Mouse (Mus musculus): ENCODE data around the gene Pcsk6. TPM values are rescaled to one million over a fixed set of nuclear protein-coding genes. Genes with fewer than 3 reads are reported as not detected.
A peak's percentile ranks its signal among the peaks of the same experiment; 100 is the strongest.
"Not testable (repeated sequence)": the region's sequence is repeated elsewhere in the genome, so short reads cannot be mapped to it uniquely, and the experiment has no call there.

Pcsk6 gene
- total RNA-seq, 2 experiments from 2014 or later = not detected

- ATAC-seq (replicated peaks; ENCODE audit: poor library complexity) = not testable (repeated sequence)
Measured at GRCm38 (mm10) chr7:65934238-65934970, 72.9 kb downstream of the Pcsk6 start.

- no peak for ATAC-seq (replicated peaks; ENCODE audit: poor library complexity)
Measured at GRCm38 (mm10) chr7:65935211-65935610, 73.7 kb downstream of the Pcsk6 start.

DNA sequence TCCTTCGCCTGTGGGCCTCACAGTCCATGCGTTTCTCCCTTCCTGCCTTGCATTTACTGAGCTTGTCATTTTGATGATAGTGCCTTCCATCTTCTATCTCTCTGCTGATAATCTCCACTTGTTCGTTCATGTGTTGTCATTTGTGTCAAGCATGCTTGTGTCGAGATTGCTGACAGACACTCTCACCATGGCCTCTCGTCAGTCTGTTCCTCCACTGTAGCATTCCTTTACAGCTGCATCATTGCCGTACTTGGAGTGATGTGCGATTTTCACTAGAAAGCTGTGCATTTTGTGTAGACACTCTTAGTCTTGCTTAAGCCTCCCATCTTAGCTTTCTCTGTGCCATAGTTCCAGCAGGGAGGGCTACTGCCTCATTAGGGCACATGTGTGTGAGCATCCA lies 79.5 kb downstream of the Pcsk6 start:
- no peak for ATAC-seq (replicated peaks; ENCODE audit: poor library complexity)

GRCm38 (mm10) chr7:65945342-65945993 lies 83.9 kb downstream of the Pcsk6 start:
- ATAC-seq (replicated peaks; ENCODE audit: poor library complexity) = no peak

GRCm38 (mm10) chr7:65946397-65946796 lies 84.9 kb downstream of the Pcsk6 start:
- ATAC-seq (replicated peaks; ENCODE audit: poor library complexity) = no peak

DNA sequence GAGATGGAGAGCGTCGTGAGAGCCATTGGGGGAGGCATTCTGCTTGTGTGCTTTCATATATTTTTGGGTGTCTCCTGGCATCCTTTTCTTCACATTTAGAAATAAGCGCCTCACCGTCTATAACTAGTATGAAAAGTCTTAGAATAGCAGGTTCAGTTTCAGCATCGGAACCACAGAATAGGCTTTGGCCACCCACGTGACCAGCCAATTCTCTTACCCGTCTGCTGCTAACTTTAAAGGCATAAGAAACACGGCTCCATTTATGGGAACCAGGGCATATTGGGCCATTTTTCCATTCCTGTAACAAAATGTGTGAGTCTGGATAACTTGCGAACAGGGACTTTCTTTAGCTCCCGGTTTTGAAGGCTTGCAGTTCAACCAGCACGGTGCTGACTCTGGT lies 87.4 kb downstream of the Pcsk6 start:
- ATAC-seq (replicated peaks; ENCODE audit: poor library complexity) = no peak

DNA sequence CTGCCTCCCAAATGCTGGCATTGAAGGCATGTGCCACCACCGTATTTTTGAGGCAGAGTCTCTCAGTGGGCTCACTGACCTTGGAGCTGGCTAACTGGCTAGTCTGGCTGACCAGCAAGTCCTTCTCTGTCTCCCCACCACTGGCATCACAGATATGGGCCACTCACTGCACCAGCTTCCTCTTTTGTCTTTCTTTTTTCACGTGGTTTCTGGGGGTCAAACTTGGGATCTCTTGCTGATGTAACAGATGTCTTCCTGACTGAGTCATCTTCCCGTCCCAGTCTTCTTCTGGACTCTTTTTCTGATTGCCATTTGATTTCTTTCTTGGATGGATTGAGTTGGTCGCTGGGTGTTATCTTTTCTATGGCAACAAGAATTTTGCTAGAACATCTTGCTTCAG lies 93.0 kb downstream of the Pcsk6 start:
- peak; percentile 50; the same call in 1 of the 2 replicates for ATAC-seq (replicated peaks; ENCODE audit: poor library complexity)

DNA sequence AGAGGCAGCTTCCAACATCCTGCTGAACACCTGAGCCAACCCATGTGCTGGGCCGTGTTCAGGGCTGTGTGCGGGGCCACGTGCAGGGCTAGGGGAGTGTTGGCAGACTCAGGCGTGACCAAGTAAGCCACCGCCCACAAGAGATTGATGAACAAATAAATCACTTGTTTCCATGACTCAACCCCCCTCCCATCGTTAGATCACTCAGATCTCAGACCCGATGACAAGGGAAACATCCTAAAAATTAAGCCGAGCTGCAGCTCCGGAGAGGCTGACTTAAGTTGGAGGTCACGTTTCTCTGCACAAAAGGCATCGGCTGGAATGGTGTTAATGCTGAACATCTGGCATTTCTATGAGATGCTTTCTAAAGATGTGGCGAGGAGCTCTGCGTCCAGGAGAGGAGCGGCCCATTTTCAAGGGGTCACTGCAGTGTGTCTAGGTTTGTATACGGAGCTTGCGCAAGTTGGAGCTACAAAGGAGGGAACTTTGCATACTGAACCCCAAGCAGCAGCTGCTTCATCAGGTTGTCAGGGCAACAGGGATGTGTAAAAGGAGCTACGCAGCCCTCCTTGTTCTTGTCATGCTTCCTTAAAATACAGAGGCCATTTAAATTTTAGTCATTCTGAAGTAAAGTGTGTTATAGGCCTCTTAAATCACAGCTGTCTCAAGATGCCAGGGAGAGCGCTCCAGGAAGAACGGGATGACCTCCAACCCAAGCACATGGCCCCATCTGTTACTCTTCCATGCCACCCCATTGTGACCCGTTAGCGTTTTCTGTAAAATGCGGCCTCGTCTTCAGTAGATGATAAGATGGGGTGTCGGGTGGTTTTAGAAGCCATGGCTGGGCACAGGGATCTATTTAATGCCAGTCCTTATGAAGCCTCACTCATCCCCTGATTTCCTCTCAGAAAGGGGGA lies 94.0 kb downstream of the Pcsk6 start:
- no peak for ATAC-seq (replicated peaks; ENCODE audit: poor library complexity)

DNA sequence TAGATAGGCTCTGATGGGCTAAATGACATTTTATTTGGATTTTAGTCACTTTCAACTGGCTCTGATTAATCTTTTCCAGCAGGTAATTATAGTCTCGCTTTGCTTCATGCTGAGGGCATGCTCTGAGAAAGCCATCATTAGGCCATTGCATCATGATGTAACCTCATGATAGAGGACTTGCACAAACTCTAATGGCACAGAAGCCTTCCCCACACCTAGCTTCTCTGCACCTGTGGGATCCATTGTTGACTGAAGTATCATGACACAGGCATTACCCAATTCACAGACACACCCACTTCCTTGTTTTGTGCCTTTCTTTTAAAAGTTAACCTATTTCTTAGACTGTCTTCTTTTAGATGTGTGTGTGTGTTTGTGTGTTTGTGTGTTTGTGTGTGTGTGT lies 95.7 kb downstream of the Pcsk6 start:
- ATAC-seq (replicated peaks; ENCODE audit: poor library complexity) = no peak

GRCm38 (mm10) chr7:65958105-65958504 lies 96.6 kb downstream of the Pcsk6 start:
- no peak for ATAC-seq (replicated peaks; ENCODE audit: poor library complexity)

- no peak for ATAC-seq (replicated peaks; ENCODE audit: poor library complexity)
Measured at GRCm38 (mm10) chr7:65959221-65959924, 97.8 kb downstream of the Pcsk6 start.

DNA sequence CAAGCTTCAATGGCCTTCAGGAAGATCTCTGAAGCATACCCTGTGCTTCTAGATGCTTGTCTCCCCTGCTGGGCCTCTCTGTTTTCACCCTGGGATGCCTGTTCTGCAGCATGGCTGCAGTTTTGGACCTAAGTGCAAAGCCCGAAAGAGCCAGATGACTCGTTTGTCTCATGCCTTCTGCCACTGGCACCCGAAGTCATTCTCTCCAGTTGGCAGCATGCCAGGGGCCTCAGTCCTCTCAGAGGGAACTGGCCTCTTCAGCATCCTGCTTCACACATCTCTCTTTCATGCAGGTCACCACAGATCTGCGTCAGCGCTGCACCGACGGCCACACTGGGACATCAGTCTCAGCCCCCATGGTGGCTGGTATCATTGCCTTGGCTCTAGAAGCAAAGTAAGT lies 101.1 kb downstream of the Pcsk6 start:
- ATAC-seq (replicated peaks; ENCODE audit: poor library complexity) = no peak

GRCm38 (mm10) chr7:65964398-65964797 lies 102.9 kb downstream of the Pcsk6 start:
- ATAC-seq (replicated peaks; ENCODE audit: poor library complexity) = no peak

- no peak for ATAC-seq (replicated peaks; ENCODE audit: poor library complexity)
Measured at GRCm38 (mm10) chr7:65971301-65971700, 109.8 kb downstream of the Pcsk6 start.

DNA sequence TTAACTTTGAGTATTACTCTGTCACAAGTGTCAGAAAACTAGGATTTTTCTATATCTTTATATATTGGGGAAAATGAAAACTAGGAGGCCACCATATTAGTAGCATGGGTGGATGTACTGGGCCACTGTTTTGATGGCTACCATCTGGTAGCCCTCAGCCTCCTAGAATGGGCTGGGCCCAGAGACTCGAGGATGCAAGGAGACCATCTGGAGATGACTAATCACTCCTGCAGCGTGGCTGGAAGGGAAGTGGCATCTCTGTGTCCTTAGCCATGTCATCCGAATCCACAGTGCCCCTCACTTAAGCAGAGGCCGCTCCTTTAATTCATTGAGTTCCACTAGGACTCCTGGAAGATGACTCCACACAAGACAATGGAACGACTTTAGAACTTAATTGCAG lies 115.8 kb downstream of the Pcsk6 start:
- ATAC-seq (replicated peaks; ENCODE audit: poor library complexity) = no peak

DNA sequence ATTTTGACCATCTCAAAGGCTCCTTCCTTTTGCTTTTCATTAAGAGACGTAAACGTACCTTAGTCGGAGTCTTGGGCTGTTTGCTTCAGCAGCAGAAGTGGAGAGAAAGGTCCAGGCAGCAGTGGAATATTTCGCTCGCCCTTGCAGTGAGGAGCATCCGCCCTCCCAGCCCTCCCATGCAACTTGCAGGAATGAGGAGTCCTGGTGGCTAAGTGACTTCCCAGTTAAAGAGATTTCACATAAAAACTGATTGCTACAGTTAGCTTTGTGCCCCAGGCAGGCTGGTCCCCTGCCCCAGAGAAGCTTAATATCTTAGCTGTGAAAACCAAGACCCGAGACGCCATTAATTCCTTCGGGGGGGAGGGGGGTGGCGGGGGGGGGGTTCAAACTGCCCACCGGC lies 116.4 kb downstream of the Pcsk6 start:
- ATAC-seq (replicated peaks; ENCODE audit: poor library complexity) = no peak

GRCm38 (mm10) chr7:65978996-65979823 lies 117.7 kb downstream of the Pcsk6 start:
- no peak for ATAC-seq (replicated peaks; ENCODE audit: poor library complexity)

- ATAC-seq (replicated peaks; ENCODE audit: poor library complexity) = no peak
Measured at GRCm38 (mm10) chr7:65980000-65980399, 118.5 kb downstream of the Pcsk6 start.

- ATAC-seq (replicated peaks; ENCODE audit: poor library complexity) = no peak
Measured at GRCm38 (mm10) chr7:65982057-65982456, 120.5 kb downstream of the Pcsk6 start.

- ATAC-seq (replicated peaks; ENCODE audit: poor library complexity) = no peak
Measured at GRCm38 (mm10) chr7:65988249-65988648, 126.7 kb downstream of the Pcsk6 start.
